Mouse (Mus musculus): ENCODE measurements around the gene Rin2. TPM values are rescaled to one million over a fixed set of nuclear protein-coding genes. Genes with fewer than 3 reads are reported as not detected.
"Not testable (repeated sequence)": the region's sequence is repeated elsewhere in the genome, so short reads cannot be mapped to it uniquely, and the experiment has no call there.

Rin2 gene
- polyA plus RNA-seq, 2 experiments from 2014 or later, result 3.4 to 4.6 TPM

DNA sequence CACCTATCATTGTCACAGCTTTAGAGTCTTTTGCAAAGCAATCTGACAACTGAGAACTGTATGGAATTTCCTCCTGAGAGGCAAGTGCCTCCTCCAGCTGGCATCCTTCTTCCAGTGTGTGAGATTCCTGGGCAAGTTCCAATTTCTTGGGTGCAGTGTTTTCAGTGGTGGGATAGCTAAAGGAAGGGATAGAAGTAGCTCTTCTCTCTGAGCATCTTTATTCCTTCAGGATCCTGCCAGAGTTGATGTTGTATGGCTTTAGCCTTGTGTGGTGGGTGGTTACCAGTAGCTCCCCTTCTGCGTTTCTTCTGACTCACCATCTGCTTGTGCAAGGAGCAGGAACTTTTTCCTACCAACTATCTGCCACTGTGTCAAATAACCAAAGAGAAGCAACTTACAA, 9.1 kb downstream of the Rin2 start:
- no peak for ATAC-seq

DNA sequence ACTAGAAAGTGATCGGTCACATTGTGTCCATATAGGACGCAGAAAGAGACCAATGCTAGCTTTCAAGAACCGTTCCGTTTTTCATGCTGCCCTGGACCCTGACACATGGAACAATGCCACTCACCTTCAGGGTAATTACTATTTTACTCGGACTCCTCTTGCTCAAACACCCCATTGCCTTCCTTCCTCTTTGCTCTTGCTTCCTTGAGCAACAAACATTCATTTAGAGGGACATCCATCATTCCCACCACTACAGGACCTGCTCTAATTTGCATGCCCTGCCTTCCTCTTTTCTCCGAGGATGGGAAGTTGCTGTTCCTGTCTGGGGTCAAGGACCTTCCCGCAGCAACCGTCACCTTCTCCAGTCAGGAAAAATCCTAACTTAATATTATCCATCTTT, 9.9 kb downstream of the Rin2 start:
- no peak for ATAC-seq

DNA sequence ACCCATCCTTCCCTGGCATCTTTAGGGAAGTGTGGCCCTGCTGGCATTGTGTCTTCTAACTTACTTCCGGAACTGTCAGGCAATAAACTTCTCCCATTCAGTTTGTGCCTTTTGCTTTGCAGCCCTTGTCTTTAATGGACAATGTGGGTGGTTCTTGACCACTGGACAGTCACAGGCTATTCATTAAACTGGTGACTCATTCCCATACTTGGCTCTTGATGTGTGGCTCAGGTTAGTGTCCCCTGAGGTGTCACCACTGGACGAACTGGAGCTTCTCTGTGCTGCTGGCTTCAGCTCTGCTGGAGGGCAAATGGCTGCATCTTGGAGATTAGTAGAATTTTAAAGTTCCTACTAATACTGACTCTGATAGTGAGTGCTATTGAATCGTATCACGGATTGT, 11.0 kb downstream of the Rin2 start:
- ATAC-seq, result no peak

DNA sequence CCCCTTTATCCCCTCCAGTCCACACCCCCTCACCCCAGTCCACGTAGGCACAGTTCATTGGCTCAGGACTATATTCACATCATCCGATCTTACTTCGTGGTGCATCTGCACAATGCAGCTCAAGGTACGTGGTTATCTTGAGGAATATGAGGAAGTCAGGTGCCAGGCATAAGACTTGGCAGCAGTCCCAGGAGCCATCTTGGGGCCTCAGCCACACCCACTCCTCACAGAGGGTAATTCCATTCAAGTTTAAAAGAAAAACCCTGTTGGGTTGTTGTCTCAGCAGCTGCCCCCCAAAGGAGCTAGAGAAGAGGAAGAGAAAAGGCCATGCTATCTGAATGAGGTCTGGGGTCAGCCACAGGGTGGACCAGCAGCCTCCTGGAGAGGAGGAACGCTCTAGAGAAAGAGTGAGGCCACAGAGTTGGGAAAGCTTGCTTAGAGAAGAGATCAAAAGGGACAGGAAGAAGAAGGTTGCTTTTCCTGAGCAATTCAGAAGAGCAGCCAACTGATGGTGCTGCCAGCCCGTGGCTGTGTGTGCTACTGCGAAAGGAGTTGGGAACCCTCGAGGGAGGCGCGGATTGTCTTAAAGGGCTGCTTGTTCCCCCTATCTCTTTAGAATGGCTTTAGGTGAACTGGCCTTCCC, 16.5 kb downstream of the Rin2 start:
- no peak for ATAC-seq

DNA sequence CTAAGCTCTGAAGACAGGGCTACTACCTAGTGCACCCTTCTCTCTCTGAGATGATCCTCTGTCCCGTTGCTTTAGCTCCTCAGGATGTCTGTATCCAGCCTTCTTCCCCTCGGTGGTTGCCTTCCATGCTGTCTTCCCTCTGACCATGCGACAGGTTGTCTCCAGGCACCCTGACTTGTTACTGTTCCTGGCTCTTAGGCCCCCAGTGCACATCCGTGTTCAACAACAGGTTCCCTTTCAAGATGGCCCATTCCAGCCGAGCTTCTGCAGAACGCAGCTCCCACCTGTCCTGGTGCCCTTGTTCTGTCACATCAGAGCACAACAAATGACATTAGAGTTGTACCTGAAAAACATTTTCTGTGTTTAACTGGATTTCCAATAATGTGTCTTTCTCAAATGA, 22.1 kb downstream of the Rin2 start:
- ATAC-seq, result no peak

DNA sequence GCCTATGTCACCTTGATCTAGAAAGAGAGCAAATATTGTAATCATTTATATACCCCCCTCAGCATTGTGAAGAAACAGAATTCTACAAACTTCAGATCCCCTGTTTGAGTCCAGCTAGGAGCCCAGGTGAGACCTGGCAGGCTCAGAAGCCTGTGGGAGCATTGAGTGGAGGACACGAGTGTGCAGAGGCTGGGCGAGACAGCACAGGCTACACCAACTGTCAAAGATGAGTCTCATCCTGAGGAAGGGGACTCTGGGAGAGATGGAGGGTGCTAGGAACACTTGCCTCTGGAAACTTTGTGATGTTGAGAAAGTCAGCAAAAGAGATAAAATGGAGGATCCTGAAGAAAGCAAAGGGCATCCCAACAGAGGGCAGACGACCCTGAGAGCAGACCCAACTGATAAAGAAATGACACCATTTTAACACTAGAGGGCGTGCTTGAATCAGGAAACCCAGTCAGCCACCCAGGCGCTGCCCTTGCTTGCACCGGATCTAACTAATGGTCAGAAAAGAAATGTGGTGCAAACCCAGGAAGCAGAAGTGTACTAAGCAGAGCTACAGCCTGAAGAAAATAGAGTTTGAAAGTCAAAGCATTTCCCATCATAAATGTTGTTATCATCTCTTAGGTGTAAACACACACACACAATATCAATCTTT, 24.5 kb downstream of the Rin2 start:
- ATAC-seq, result peak; percentile 63

DNA sequence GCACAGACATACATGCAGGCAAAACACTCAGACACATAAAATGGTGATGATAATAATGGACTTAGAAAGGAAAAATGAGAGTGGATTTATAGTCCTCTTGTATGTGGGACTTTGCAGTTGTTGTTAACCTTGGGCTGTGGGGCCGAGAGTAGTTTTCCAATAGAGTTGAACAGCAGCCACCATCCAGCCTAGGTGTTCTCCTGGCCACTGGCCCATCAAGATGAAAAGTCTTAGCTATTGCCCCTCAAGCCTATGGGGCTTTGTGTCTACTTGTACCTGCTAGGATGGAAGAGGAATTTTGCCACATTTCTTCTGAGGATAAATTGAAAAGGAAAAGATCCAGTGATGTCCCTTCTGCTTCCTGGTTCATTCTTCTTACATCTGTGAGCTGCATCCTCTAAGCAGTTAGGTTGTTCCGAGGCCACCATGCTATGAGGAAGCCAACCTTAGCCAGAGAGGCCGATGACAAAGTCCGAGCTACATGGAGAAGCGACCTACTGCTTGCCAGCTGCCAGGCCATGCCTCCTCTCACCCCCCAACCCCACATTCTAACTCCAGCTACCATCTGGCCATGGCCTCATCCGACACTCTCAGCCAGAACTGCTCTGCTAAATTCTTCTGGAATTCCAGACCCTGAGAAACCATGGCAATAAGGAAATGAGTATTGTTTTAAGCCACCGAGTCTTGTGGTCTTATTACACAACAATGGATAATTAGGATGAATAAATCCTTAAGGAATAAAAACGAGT, 25.4 kb downstream of the Rin2 start:
- no peak for ATAC-seq

DNA sequence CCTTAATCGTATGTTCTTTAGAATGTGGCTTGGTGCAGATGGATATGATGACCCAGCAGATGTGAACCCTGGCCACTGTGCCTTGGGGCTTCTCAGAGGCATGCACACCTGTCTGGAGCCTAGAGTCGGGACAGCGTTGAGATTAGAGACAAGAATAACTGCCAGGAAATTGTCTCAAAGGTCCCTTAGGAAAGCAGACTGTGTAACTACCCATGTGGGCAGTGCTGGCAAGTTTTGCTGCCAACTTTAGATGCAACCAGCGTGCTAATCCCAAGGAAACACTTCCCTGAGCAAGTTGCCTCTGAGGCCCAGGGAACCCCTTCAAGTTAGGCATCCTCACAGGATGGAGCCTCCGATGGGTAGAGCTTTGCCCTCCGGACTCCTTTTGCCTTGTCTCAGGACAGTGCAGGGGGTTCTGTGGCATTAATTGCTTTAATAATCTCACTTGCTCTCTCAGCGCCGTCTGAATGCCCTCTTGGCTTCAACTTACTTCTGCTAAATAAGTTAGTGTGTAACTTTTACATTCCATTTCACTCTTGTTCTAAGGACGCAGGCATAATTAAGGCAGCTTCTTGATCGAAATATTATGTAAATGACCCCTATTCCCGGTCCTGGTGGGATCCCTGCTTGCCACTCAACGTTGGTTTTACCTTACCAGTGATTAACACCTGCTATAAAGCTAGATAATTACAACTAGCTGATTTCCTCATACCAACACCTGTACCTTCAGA, 26.8 kb downstream of the Rin2 start:
- ATAC-seq, result no peak

DNA sequence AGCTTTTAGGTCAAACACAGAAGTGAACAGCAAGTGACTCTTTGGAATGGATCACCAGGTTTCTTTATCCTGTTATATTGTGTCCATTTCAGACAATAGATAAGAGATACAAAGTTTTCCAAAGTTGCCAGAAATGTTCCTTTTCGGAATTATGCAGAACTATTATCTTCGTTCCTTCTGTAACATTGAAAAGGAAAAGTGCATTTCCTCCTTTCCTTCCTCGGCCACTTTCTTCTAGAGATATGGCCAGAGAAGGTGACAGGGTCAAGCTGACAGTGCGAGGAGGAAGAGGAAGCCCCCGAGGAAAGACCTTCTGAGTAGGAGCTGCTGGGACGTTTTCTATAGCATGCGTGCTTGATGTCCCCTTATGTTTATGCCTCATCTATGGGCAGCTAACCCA, 29.7 kb downstream of the Rin2 start:
- no peak for ATAC-seq

DNA sequence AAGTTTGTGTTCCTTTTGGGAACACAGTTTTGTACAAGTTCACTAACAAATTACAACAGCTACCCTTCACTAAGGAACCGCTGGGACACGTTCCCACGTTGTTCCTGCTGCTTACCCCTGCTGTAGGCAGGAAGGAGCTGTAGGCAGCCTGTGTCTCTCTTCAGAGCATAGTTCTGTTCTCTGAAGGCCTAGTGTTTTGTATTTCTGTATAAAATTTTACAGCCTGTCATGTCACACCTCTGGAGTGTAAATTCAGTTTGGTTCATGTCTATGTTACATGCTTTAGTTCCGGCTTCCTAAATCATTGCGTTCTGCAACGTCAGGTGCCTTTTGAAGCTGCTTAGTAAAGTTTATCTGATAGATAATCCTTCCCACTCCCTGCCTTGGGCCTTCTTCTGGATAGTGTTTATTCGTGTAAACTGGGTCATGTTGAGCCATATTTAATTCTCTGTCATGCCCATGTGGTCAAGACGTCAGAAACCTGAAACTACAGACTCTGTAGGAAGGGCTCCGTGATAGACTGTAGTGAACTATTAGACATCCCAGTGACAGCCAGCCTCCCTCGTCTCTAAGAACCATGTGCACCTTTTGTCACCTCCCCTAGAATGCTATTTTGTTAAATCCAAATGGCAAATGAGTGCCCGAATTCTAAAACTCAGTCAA, 34.8 kb downstream of the Rin2 start:
- no peak for ATAC-seq

DNA sequence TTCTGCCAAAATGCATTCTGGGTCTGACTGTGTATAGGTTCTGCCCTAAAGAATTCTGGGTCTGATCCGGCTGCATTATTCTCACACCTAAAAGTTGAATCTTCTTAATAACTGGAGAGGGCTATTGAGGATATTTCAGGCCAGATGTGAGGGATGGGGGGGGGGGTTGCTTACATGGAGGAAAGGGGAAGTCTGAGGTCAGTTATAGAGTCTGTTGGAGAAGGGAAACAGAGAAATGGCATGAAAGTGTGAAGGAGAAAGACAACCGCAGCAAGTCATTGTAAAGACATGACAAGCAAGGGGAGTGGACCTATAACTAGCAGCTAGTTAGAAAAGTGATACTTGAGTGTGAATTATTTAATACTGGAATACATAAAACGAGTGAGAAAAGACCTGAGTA, 36.5 kb downstream of the Rin2 start:
- ATAC-seq, result no peak

DNA sequence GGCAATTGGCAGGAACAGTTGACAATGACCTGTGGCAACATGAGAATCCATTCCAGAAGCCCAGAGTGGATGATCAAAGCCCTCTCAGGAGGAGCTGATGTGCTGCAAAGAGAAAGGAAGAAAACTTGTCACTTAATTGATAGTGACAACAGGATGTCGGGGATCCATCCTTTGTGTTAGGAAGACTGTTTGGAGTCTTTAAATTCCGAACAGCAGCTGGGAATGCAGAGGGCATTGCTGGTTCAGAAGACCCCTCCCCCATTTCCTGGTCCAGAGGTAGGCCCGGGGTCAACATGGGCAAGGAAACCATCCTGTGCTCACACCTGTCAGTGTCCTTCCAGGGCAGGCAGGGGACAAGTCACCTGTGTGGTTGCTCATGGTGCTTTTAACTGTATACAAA, 37.0 kb downstream of the Rin2 start:
- ATAC-seq, result no peak

DNA sequence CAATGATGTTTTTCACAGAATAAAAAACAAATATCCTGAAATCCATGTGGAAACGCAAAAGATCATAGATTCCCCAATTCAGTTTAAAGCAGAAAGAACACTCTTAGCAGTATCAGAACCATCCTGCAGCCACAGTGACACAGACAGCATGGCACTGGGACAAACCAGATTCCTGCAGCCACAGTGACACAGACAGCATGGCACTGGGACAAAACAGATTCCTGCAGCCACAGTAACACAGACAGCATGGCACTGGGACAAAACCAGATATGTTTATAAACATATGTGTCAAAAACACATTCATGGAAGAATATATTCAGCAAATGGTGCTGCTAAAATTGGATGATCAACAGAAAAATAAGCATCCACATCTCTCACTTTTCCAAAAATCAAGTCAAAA, 42.5 kb downstream of the Rin2 start:
- ATAC-seq, result no peak

DNA sequence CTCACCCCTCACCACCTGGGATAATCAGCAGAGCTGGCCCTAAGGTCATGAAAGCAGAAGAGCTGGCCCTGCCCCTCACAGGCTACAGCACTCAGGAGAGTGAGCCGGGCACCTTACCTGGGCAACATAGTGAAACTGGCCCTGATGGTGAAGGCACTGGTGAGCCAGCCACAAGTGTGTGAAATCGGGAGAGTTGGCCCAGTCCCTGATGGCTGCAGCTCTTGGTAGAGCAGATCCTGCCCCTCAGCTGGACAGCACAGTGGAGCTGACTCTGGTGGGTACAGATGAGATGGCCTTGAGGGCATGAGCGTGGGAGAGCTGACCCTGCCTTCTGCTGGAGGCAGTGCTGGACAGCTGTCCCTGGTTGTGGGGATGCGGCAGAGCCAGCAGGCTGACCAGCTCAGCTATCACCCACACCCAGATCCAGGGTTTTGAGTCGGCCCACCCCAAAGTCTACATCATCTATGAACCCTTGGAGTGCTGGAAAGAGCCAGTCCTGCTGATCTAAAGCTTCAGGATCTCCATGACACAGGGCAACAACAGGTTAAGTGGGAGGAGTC, 43.7 kb downstream of the Rin2 start:
- no peak for ATAC-seq

DNA sequence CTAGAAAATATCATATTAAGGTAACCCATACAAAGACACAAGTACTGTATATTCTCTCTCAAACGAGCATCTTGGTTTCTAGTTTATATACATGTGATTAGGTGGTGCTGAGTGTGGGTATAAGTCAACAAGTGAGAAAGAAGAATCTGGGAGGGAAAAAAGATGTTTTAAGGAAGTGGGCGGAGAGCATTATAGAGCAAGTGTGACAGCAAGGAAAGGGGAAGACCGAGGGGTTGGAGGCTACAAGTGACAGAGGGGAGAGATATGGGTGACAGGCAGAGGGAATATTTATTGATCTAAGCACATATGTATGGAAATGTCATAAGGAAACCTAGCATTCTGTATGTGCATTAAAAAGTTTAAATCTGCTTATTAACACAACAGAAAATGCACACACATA, 45.1 kb downstream of the Rin2 start:
- ATAC-seq, result no peak

DNA sequence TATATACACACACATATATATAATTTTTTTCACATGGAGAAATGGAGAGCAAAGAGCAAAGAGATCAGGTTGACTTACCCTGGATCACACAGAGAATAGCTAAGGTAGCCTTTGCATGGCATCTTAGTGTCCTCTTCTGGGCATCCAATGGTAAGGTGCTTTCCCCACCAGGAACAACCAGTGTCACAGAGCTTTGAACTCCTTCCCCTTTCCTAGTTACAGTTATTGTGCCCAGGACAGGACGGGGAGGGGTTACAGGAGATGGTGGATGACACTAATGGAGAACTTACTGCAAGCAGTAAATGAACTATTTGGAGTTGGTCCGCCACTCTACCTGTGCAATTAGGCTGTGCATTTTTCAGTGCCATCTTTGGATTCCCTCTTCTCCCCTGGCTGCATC, 45.7 kb downstream of the Rin2 start:
- ATAC-seq, result no peak

DNA sequence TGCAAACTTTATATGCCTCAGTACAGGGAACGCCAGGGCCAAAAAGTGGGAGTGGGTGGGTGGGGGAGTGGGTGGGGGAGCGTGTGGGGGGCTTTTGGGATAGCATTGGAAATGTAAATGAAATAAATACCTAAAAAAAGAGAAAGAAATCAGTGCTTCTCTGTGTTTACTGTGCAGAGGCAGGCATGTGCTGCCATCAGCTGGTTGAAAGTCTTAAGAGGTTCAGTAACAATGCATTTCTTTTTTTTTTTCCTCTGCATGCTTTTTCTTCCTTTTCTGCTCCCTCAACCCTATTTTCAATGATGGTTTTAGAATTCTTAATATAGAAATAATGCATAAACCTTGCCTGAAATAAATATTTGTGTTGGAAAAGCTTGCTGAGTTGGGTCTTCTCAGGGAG, 47.3 kb downstream of the Rin2 start:
- ATAC-seq, result not testable (repeated sequence)

DNA sequence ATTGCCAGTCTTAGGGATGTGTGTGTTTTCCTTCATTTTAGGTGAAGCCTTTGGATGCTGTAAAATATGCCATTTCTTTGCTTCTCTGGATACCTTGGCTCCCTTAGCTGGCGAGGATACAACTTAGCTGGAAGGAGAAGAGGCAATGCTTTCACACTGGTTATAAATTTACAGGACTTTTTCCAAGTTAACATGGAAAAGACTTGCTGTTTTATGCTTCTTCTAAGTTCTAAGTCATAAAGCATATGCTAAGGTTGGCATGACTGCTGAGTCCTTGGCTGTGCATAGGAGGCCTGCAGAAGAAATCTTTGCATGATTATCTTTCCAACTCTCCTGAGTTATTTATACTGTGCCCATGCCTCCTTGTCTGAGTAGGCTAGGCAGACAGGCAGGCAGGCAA, 49.3 kb downstream of the Rin2 start:
- ATAC-seq, result no peak

DNA sequence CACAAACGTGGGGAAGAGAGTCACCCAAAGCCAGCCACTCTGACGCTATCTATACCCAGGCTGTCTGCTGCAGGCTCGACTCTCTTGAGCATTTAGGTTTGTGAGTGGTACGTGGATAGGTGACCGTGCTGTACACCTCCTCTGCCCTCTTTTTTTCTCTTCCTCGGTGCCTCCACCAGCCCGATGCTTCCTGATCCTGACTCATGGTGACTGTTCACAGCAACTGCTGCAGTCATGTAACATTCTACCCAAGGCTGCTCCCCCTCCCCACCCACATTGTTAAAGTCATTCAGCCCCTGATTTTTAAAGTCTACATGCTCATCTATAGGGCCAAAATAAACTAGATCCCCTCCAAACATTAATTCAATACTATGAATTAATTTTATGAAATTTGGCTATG, 54.4 kb downstream of the Rin2 start:
- ATAC-seq, result no peak

DNA sequence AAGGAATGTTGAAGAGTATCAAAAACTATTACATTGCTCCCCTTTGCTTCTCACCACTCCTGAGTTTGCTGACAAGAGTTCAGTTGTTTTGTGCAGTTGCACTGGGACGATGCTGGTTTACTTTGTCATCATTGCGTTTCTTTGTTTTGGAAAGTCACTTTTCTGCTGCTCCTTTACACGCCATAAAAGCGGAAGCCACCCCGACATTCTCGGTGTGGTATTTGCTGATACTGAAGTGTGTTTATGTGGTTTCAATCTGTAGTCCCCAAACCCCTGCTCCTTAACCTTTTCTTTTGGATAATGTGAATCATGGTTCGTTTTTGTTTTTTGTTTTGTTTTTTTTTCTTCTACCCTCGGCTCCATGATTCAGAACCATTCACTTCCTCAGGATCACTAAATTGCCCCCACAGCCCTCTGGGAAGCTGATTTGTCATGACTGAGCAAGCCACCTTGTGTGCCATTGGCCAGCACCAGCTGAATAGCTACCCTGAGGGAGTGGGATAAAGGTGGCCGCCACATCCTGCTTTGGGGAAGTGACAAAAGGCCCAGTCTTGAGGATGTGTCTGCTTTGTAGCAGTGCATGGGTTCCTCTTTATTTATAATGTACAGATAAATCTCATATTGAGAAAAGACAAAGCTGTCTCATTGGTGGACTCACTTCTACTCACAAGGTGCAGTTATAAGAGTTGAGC, 55.3 kb downstream of the Rin2 start:
- ATAC-seq, result peak; percentile 83

DNA sequence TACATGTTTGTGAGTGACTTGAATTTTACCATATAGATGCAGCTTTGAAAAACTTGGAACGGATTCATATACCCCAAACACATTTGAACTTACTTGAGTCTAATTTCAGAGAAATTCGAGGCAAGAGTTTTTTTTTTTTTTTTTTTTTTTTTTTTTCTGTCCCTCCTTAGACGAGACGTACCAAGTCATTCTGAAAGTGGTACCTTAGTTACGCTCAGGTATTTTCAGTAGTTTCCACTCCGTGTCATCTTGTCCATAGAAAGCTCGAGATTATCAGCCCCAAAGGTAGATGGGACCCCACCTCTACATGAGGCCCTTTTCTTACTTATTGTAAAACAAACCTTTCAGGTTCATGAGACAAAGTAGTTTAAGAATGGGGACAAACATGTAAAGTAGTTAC, 55.9 kb downstream of the Rin2 start:
- ATAC-seq, result peak; percentile 67

DNA sequence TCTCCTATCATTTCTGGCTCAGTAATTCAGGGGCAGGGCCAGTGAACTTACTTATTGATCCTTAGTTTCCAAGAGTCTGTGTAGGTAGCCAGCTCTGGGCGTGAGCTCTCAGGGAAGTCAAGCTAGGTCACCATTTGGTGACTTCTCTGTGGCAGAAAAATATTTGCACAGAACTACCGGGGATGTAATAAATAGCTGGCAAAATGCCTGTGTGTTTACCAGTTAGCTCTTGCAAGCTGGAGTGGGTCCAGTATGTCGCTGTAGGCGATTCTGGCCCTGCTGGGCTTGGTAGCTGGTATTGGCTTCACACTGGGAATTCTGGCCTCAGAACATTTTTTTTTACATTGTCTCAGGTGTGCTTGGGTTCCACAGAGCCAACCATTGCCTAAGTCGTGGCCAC, 60.1 kb downstream of the Rin2 start:
- no peak for ATAC-seq

All from CD4-positive, CD25-positive, alpha-beta regulatory T cell, adult 4 months (primary cell).